Mouse (Mus musculus) stomach, postnatal 0 days (tissue): Measurements from ENCODE around the gene Iglon5.

Source experiments
- CTCF ChIP-seq: IDR thresholded peaks from 2 replicates; pipeline ENCODE4 v1.5.1; 2016; ENCODE audit warnings: antibody characterized with exemption, low read depth, mild to moderate bottlenecking, moderate library complexity
- EP300 ChIP-seq: optimal IDR thresholded peaks from 2 replicates; pipeline ENCODE3; 2016; ENCODE audit warnings: antibody characterized with exemption

DNA sequence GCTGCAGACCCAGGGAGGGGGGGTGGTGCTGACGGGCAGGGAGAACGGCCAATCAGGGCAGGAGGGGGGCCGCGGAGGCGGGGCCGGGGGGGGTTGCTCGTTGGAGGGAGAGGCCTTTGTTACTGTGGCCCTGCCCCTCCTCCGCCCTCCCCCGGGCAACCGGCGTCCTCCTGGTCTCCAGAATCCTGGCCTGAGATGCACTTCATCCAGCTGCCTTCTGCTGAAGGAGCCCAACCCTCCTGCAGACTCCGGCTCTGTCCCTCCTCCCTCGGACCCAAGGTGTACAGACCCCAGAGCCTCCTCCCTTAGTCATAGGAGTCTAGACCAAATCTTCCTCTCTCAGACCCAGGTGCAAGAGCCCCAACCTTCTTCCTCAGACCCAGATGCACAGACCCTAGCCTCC is 308 bp upstream of the Iglon5 start:
- TF ChIP-seq CTCF (no peak), EP300 (no peak)
